Mouse (Mus musculus): ENCODE data around the gene Tfdp1. TPM values are rescaled to one million over a fixed set of nuclear protein-coding genes. Genes with fewer than 3 reads are reported as not detected.

Gene Tfdp1
- total and polyA plus RNA-seq, 3 experiments: 19.3 to 41.7 (median 35.1) TPM

- no peaks in the 10 kb centered on the region for H3K79me2 ChIP-seq (replicated peaks; ENCODE audit: control insufficient read depth, insufficient read depth, low read length)
- intact Hi-C loops (cut with DNase I): no loop called here
- no peak overlapping the region for H3K27ac ChIP-seq
- H3K36me3 ChIP-seq (ENCODE audit: control insufficient read depth, insufficient read depth, low read length): no peaks in the 10 kb centered on the region; the same call in 1 of the 2 replicates
- H3K27me3 ChIP-seq (ENCODE audit: control insufficient read depth, insufficient read depth, low read length): no peaks in the 10 kb centered on the region
- TF ChIP-seq EP300 (IDR thresholded peaks at IDR 0.05; ENCODE audit: insufficient read depth, low read depth, low read length) (no peak), CTCF (IDR thresholded peaks at IDR 0.05) (no peak), POLR2A (IDR thresholded peaks at IDR 0.05; ENCODE audit: insufficient read depth, low read depth, low read length) (no peak)
- no peak overlapping the region for H3K4me3 ChIP-seq
- DNase-seq: no peak
- no peaks in the 10 kb centered on the region for H3K4me1 ChIP-seq (ENCODE audit: control insufficient read depth, insufficient read depth, low read length)
- H3K9ac ChIP-seq (ENCODE audit: low read depth, low read length): no peak overlapping the region
- 96% methylated on average over 4 of the region's 4 CpGs for WGBS
Measured at GRCm38 (mm10) chr8:13305884-13306283, 32.7 kb upstream of the Tfdp1 start.

GRCm38 (mm10) chr8:13306309-13306909 lies 32.1 kb upstream of the Tfdp1 start:
- WGBS: 81% methylated on average over 7 of the region's 7 CpGs
- no peaks in the 10 kb centered on the region for H3K79me2 ChIP-seq (replicated peaks; ENCODE audit: control insufficient read depth, insufficient read depth, low read length)
- H3K36me3 ChIP-seq (ENCODE audit: control insufficient read depth, insufficient read depth, low read length): no peaks in the 10 kb centered on the region; the same call in 1 of the 2 replicates
- no peaks in the 10 kb centered on the region for H3K4me1 ChIP-seq (ENCODE audit: control insufficient read depth, insufficient read depth, low read length)
- H3K4me3 ChIP-seq: no peak overlapping the region
- no peak for DNase-seq
- intact Hi-C loops (cut with DNase I): no loop called here
- no peak for TF ChIP-seq CTCF (IDR thresholded peaks at IDR 0.05)
- no peak for TF ChIP-seq POLR2A (IDR thresholded peaks at IDR 0.05; ENCODE audit: insufficient read depth, low read depth, low read length)
- no peak for TF ChIP-seq EP300 (IDR thresholded peaks at IDR 0.05; ENCODE audit: insufficient read depth, low read depth, low read length)
- H3K9ac ChIP-seq (ENCODE audit: low read depth, low read length): no peak overlapping the region
- no peaks in the 10 kb centered on the region for H3K27me3 ChIP-seq (ENCODE audit: control insufficient read depth, insufficient read depth, low read length)
- no peak overlapping the region for H3K27ac ChIP-seq

DNA sequence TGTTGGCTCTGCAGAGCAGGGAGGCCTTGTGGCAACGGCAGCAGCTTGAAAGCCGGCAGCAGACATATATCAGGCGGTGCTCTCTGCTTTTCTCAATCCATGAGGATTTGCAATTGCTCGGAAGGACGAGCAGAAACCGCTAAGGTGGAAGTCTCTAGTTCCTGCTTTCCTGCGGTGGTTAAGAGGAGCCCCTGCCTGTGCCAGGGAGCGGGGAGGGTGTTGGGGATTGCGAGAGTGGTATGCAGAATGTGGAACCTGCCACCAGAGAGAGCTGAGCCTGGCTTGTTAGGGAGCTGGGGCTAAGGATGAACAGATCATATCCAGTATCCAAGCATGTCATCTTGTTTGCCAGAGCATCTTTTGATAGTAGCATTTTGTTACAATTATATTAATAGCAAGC lies 31.6 kb upstream of the Tfdp1 start:
- no peak overlapping the region for H3K9ac ChIP-seq (ENCODE audit: low read depth, low read length)
- no peak for TF ChIP-seq CTCF (IDR thresholded peaks at IDR 0.05)
- no peak for TF ChIP-seq POLR2A (IDR thresholded peaks at IDR 0.05; ENCODE audit: insufficient read depth, low read depth, low read length)
- no peak for TF ChIP-seq EP300 (IDR thresholded peaks at IDR 0.05; ENCODE audit: insufficient read depth, low read depth, low read length)
- WGBS: 87% methylated on average over 9 of the region's 9 CpGs
- intact Hi-C loops (cut with DNase I): no loop called here
- H3K27ac ChIP-seq: no peak overlapping the region
- no peak for DNase-seq
- H3K4me1 ChIP-seq (ENCODE audit: control insufficient read depth, insufficient read depth, low read length): no peaks in the 10 kb centered on the region
- H3K27me3 ChIP-seq (ENCODE audit: control insufficient read depth, insufficient read depth, low read length): no peaks in the 10 kb centered on the region
- no peaks in the 10 kb centered on the region for H3K79me2 ChIP-seq (replicated peaks; ENCODE audit: control insufficient read depth, insufficient read depth, low read length)
- no peaks in the 10 kb centered on the region; the same call in 1 of the 2 replicates for H3K36me3 ChIP-seq (ENCODE audit: control insufficient read depth, insufficient read depth, low read length)
- H3K4me3 ChIP-seq: no peak overlapping the region

DNA sequence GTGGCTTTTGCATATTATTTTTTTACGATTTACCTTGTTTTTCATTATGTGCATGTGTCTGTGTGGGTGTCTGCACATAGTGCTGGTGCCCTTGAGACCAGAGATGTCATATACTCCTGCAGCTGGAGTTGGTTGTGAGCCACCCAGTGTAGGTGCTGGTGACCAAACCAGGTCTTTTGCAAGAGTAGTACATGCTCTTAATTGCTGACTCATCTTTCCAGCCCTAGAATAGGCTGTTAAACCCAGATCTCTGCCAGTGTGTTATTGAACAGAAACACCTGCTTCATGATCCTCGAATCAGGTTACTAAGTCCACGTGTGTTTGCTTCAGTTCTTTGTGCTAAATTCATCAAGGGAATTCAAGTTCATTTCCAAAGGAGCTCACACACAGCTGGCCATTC lies 23.6 kb upstream of the Tfdp1 start:
- H3K4me1 ChIP-seq (ENCODE audit: control insufficient read depth, insufficient read depth, low read length): no peaks in the 10 kb centered on the region
- no peaks in the 10 kb centered on the region for H3K79me2 ChIP-seq (replicated peaks; ENCODE audit: control insufficient read depth, insufficient read depth, low read length)
- H3K27me3 ChIP-seq (ENCODE audit: control insufficient read depth, insufficient read depth, low read length): no peaks in the 10 kb centered on the region
- no peak overlapping the region for H3K9ac ChIP-seq (ENCODE audit: low read depth, low read length)
- DNase-seq: no peak
- TF ChIP-seq POLR2A (IDR thresholded peaks at IDR 0.05; ENCODE audit: insufficient read depth, low read depth, low read length) (no peak), EP300 (IDR thresholded peaks at IDR 0.05; ENCODE audit: insufficient read depth, low read depth, low read length) (no peak), CTCF (IDR thresholded peaks at IDR 0.05) (no peak)
- H3K27ac ChIP-seq: no peak overlapping the region
- WGBS: 87% methylated on average over 3 of the region's 3 CpGs
- intact Hi-C loops (cut with DNase I): no loop called here
- H3K4me3 ChIP-seq: no peak overlapping the region
- H3K36me3 ChIP-seq (ENCODE audit: control insufficient read depth, insufficient read depth, low read length): no peaks in the 10 kb centered on the region; the same call in 1 of the 2 replicates

DNA sequence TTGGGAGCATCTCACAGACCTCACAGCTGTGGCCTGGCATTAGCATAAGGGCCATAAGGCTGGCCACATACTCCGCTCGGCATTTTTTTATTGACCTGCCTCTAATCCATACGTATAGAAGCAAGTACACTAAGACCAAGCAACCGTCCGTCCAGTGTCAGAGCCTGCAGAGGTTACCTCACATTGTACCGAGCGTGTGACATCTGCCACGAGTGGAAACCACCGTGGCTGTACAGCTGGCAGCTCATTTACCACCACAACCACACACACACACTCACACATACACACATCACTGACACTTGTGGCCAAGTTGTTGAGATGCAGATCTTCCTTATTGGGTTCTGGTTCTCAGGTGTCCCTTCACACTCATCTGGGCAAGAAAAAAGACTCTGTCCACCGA lies 21.9 kb upstream of the Tfdp1 start:
- intact Hi-C loops (cut with DNase I): no loop called here
- Histone ChIP-seq H3K36me3 (ENCODE audit: control insufficient read depth, insufficient read depth, low read length) (no peaks in the 10 kb centered on the region), H3K27me3 (ENCODE audit: control insufficient read depth, insufficient read depth, low read length) (no peaks in the 10 kb centered on the region), H3K27ac (no peak overlapping the region), H3K9ac (ENCODE audit: low read depth, low read length) (no peak overlapping the region), H3K4me1 (ENCODE audit: control insufficient read depth, insufficient read depth, low read length) (no peaks in the 10 kb centered on the region), H3K79me2 (replicated peaks; ENCODE audit: control insufficient read depth, insufficient read depth, low read length) (no peaks in the 10 kb centered on the region), H3K4me3 (no peak overlapping the region)
- no peak for DNase-seq
- 89% methylated on average over 10 of the region's 10 CpGs for WGBS
- no peak for TF ChIP-seq CTCF (IDR thresholded peaks at IDR 0.05)
- no peak for TF ChIP-seq EP300 (IDR thresholded peaks at IDR 0.05; ENCODE audit: insufficient read depth, low read depth, low read length)
- no peak for TF ChIP-seq POLR2A (IDR thresholded peaks at IDR 0.05; ENCODE audit: insufficient read depth, low read depth, low read length)

- TF ChIP-seq POLR2A (IDR thresholded peaks at IDR 0.05; ENCODE audit: insufficient read depth, low read depth, low read length) (no peak), EP300 (IDR thresholded peaks at IDR 0.05; ENCODE audit: insufficient read depth, low read depth, low read length) (no peak), CTCF (IDR thresholded peaks at IDR 0.05) (peak; percentile 56)
- H3K27me3 ChIP-seq (ENCODE audit: control insufficient read depth, insufficient read depth, low read length): no peaks in the 10 kb centered on the region
- no peaks in the 10 kb centered on the region for H3K4me1 ChIP-seq (ENCODE audit: control insufficient read depth, insufficient read depth, low read length)
- H3K36me3 ChIP-seq (ENCODE audit: control insufficient read depth, insufficient read depth, low read length): no peaks in the 10 kb centered on the region
- no peaks in the 10 kb centered on the region for H3K79me2 ChIP-seq (replicated peaks; ENCODE audit: control insufficient read depth, insufficient read depth, low read length)
- H3K9ac ChIP-seq (ENCODE audit: low read depth, low read length): no peak overlapping the region
- H3K27ac ChIP-seq: no peak overlapping the region
- DNase-seq: no peak
- no peak overlapping the region for H3K4me3 ChIP-seq
- intact Hi-C loops (cut with DNase I): no loop called here
- WGBS: 29% methylated on average over 5 of the region's 5 CpGs
Measured at GRCm38 (mm10) chr8:13326598-13326997, 12.0 kb upstream of the Tfdp1 start.
